Mouse (Mus musculus): ENCODE results near the gene Bhlhe41.

Gene Bhlhe41

DNA sequence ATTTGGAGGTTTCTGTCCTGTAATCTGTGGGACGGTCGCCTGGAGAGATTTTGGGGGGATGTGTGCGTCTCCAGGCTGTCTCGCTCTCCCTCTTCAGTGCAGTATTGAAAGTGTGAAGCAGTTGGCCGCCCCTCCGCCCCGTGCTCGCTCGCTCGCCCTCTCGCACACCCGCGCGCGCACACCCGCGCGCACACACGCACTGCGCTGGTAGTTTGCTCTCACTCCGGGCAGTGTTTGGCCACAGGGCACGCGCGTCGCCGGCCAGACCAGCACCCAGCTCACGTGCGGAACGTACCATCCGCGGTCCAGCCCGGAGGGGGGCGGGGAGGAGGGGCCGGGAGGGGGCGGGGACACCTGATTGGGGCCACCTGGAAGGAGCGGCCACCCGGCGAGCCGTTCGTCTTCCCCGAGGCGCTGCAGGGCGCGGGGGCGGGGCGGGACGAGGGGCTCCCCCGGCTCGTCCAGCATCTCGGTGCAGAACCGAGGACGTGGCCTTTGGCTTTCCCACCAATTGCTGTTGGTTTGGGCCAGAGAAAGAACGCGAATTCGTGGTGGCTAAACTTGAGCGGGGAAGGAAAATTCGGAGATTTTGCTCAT is at the start of gene Bhlhe41:
TSS of gene Bhlhe41 (minus strand) at position 270 of the 597 bp plus-strand sequence.
- peak; percentile 73 to 84 for DNase-seq

DNA sequence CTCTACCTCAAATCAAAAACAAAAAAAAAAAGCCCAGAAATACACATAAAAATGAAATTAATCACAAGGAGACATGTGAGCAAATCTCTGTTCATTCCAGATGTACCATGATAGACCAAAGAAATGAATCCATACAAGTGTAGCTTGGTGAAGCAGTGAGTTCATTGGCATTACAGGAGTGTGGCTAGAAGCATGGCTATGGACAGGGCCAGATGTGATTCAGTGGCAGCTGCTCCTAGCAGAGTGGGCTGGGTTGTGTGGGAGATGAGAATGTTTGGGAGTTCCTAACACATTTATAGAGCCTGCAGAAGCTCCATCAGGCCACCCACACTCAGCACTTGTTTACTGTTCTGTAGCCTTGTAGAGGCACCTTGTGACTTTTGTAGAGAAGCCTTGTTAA is 46.9 kb upstream of the Bhlhe41 start:
- no peak for DNase-seq

DNA sequence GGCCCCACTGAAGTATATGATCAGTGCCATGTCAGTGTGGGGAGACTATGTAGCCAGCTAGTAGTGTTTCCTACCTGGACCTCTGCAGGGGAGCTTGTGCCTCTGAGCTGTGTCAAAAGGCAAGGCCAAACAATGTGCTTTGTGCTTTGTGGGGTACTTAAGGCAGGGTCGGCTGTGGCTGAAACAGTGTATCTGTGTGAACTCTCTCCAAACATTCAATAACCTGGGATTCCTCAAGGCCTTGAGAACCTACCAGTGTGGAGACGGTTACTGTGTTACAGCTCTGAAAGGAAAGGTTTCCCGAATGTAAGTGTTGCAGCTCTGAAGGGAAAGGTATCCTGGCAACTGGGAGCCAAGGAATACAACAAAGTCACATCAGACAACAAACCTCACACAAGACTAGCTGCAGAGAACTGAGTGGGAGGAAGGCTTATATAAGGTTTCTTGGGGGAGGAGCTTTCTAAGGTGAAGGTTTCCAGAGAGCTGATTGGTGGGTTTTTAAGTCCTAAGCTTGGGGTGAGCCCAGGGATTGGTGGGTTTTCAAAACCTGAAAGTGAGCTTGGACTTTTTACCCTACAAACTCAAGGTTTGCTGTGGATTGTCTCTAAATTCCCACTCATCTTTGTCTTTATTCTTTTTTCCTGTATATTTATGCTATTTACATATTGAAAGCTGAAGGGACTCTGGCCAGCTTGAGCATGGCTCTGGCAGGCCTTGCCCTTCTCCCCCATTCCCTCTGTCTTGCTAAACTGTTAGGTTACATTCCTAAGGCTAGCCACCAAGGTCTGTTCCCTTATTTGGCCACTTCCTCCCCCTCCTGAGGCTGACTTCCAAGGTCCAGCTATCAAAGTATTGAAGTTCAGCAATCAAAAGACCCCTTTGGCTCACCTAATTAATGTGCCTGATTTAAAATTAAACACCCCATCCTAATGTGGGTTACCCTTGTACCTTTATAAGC is 45.4 kb upstream of the Bhlhe41 start:
- DNase-seq = no peak

DNA sequence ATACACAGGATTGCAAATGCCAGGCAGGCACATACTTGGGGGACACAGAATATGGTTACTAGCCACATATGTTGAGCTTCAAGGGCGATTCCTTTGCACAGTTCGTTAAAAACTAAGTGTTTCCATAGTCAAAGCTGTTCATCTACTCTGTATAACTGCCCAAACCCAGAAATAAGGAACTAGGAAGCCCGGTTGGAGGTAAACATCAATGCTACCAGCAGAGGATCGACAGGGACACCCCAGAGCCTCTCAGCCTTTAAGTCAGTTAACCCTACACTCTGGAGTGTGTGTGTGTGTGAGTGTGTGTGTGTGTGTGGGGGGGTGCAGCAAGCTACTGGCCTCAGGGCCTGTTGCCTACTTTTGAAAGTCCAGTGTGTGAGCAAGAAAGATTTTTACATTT is 44.6 kb upstream of the Bhlhe41 start:
- no peak for DNase-seq

DNA sequence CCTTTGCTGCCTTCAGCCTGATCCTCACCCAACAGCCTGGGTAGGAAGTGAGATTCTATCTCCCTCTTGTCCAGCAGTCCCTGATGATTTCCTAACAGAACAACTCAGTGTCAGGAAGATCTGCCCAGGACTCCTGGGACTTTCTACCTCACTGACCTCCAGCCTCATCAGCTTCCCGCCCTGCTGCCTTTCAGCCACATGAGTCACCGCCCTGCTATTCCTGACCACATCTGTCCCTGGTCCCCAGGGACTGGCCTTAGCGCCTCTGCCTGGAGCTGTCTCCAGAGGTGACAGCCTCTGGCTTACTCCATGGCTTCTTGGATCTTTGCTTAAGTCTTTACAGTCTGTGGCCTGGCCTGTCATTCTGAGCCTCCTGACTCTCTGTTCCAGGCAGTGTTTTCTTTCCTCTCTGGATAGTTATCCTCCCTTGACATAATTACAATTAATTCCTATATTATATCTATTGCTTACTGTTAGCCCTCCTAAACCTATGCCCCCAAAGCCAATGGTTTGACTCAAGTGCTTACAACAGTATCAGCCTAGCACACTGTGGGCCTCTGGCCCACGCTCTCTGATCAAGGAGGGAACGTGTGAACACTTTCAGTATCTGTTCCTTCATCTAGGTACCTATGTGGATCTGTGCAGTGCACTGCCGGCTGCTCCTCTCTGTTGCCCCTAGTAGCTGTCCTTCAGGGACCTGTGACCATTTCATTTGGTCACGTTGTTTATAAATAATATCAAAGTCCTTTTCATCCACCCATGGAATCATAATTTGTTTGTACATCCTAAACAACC is 40.9 kb upstream of the Bhlhe41 start:
- peak; percentile 12 to 32 for DNase-seq

DNA sequence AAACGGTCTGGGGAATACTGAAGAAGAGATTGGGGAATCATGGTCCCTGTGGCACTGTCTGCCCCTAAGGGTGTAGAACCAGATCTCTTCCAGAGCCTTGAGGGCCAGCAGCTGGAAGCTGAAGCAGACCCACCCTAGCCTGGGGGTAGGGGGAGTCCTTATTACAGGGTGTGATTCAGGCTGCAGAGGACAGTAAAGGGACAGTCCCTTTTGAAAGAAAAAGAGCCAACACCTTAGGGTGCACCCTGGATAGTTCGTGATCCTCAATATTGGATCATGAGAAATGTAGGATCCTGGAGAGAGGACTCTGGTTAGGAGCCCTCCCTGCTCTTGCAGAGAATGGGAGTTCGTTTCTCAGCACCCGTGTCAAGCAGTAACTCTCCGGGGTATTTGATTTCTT is 39.3 kb upstream of the Bhlhe41 start:
- DNase-seq = no peak

DNA sequence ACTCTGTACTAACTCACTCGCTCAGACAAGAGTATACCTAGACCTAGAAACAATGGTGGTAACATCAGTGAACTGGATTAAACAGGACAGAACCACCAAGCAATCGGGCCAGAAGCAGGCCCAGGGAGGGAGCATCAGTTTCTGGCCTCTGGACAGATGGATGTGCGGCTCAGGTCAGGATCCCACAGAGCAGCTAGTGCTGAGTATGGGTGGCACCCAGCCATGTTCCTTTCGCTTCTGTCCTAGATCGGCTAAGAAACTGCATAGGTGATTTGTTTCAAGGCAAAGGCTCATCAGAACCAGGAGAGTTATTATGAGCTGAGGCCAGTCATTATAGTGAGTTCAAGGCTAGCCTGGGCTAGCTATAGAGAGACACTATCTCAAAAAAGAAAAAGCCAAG is 38.8 kb upstream of the Bhlhe41 start:
- no peak for DNase-seq

DNA sequence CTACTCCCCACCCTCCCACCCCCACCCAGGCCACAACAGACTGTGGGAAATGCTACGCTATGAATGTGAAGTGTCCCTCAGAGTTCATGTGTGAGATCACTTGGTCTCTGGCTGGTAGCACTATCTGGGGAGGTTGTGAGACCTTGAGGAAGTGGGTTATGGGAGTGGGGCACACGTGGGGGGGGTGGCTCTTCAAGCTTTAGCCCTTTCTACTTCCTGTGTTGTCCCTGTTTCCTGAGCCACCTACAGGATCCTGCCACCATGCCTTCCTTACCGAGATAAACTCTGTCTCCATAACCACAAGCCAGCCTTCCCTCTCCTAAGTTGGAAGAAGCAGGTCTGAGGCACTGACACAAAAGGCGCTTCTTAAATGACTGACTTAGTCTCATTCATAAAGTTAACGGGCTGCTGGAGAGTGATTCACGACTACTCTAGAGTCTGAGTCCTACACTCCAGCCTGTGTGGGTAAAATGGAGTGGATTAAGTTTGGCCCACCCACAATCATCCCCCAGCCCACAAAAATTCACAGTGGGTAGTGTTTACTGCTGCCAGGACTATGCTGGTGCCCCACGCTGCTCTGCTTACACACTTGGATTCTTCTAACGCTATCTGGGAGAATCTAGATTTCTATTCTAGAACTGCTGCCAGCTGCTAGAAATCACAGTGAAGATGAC is 29.4 kb upstream of the Bhlhe41 start:
- DNase-seq = no peak

DNA sequence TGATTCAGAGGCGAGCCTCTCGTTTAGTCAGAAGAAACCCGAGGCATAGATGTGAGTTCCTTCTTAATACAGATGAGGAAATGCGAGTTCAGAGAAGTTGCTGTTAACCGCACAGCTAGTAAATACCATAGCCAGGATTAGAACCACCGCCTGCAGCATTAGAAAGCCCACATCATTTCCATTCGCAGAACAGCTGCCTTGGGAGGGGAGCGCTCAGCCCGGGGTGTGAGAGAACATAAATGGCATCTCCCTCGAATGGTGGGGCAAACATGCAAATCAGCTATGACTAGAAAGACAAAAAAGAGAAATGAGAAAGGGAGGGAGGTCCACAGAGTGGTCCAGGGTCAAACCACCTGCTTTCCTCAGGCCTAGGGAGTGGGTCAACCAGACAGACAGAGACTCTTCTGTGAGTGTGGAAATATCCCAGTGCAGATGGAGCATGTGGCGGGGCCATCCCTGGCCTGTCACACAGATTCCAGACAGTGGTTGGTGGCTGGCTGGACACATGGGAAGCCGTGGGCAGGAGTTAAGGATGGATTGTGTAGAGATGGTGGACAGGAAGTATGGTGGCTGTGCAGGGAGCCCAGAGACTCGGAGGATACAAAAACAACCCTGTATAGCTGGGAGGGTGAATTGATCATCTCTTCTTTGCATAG is 28.1 kb upstream of the Bhlhe41 start:
- no peak for DNase-seq

DNA sequence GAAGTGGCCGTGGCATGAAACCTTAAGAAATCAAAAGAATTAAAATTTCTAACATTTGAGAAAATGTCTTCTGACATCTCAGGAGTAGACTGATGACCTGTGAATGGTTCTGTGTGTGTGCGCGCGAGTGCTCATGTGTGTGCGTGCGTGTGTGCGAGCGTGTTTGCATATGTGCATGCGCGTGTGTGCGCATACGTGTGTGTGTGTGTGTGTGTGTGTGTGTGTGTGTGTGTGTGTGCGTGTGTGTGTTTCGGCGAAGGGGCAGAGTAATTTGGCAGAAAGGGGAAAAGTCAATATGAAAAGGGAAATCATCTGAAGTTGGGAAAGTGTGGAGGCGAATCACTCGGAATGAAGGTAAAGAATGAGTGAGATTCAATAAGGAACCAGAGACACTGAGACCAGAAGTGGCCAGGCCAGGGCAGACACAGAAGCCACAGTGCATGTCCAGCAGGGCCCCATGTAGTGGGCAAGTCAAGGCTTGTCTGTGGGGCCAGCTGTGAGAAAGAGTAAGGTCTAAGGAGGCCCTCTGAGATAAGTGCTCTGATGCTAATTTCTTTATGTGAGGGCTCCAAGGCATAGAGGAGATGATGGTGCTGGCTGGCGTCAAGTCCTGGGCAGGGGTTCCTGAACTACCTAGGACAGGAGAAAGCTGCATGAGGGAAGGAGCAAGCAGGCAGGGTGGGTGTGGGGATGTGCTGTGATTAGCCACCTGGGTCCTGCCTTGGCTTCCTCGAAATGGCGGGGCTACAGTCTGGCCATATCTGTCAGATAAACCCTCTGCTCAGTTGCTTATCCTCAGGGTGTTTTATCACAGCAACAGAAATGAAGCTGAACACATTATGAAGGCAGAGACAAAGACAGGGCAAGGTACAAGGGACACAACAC is 27.3 kb upstream of the Bhlhe41 start:
- DNase-seq = no peak

DNA sequence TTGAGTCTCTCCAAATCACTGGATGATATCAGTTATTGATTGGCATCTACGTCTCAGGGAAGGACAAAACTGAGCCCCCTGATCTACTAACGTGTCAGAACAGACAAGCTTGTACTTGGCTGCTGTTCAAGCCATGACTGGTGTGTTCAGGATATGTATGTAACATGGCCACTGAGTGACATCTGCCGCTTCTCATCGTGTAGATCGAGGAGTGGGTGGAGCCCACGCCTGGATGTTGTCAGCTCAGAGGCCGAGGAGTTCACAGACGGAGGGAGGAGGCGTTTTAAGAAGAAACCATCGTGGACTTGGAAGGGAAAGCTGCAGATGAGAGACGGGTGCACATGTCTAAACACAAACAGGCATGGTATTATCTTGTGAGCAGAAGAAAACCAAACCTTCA is 26.6 kb upstream of the Bhlhe41 start:
- no peak for DNase-seq

DNA sequence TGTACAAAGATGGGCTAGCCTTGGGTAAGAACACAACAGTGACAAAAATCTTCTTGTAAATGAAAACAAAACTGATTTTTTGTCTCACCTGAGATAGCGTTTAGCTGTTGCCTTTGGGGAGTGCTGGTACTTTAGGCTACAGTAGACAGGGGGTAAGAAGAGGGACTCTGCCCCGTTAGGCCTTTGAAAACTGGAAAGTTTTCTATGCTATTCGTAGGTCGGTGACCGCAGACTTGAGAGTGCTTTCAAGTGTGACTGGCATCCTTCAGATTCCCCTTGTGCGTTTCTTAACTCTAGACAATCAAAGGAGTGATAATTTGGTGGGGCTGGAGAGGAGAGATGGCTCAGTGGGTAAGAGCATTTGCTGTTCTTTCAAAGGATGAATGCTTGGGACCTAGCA is 22.4 kb upstream of the Bhlhe41 start:
- no peak for DNase-seq

DNA sequence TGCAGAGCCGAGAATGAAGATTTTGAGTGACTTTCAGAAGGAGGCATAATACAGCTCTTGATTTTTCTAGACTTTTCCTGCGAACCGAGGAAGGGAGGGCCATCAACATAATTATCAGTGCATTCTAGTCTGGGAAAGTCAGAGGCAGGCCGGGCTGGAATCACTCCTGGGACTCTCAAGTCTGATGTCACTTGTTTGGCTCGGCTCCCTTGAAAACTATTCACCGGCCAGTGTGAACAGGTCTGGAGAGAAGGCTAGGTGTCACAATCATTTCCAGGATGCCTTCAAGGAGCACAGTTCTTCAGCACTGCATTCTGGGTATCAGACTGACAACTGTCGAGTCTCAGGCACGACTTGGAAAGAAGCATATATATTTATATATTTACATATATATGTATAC is 20.9 kb upstream of the Bhlhe41 start:
- DNase-seq = no peak

DNA sequence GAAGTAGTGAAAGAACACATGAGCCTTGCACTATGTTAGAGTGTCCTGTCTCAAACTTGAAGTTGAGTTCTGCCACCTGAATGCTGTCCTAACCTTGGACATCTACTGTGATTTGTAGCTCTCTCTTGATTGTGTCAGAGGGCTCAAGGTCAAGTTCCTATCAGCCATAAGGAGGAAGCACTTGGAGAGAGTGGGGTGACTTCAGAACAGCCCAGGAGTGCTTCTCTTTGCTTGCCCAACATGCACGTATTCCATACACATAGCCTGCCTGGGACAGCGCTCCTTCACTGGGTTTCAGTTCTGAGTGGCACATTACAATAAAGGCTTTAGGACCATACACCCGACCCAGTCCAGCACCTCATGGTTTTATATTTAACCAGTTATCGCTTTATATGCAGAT is 19.7 kb upstream of the Bhlhe41 start:
- DNase-seq = no peak

DNA sequence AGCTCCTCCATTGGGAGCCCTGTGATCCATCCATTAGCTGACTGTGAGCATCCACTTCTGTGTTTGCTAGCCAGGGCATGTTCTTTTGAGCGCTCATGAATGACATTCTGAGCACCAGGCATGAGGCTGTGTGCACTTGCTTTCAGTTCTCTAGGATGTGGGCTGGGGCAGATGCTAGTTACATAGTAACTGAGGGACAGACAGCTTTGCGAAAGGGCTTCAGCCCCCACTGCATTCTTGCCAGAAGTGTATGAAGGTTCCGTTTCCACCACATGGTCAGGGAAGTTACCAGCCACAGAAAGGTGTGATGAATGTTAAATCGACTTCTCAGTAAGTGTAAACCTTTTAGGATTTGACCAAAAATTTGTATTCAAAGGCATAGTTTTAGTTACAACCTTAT is 18.3 kb upstream of the Bhlhe41 start:
- DNase-seq = peak in 1 of 2 experiments; percentile 15

DNA sequence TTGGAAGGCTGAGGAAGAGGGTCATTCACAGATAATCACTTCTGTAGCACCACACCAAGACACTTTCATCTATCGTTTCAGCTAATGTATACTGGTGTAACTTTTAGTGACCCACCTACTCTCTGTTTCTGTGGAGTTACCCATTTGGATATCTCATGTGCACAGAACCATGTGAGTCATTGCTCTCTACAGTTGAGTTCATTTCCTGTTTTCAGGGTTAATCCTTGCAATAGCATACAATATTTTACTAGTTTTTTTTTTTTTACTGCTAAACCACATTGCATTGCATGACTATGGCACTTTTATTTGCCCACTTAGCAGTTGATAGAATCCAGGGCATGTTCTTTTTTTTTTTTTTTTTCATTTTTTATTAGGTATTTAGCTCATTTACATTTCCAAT is 17.7 kb upstream of the Bhlhe41 start:
- DNase-seq = no peak

DNA sequence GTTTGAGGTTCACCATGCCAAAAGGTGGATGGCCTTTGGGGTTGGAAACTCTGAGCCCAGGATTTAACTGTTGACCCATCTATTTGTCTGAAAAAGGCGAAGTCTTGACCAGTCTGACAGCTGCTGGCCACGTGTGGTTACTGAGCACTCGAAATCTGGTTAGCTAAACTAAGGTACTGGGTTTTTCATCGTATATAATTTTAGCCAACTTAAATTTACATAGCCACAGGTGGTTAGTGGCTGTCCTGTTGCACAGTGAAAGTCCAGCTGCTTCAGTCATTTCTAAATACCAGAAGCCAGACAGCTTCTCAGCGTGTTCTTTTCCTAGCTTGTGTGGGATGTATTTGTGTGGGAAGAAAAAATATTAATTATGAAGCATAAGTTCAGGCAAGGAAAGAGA is 15.3 kb upstream of the Bhlhe41 start:
- DNase-seq = no peak

DNA sequence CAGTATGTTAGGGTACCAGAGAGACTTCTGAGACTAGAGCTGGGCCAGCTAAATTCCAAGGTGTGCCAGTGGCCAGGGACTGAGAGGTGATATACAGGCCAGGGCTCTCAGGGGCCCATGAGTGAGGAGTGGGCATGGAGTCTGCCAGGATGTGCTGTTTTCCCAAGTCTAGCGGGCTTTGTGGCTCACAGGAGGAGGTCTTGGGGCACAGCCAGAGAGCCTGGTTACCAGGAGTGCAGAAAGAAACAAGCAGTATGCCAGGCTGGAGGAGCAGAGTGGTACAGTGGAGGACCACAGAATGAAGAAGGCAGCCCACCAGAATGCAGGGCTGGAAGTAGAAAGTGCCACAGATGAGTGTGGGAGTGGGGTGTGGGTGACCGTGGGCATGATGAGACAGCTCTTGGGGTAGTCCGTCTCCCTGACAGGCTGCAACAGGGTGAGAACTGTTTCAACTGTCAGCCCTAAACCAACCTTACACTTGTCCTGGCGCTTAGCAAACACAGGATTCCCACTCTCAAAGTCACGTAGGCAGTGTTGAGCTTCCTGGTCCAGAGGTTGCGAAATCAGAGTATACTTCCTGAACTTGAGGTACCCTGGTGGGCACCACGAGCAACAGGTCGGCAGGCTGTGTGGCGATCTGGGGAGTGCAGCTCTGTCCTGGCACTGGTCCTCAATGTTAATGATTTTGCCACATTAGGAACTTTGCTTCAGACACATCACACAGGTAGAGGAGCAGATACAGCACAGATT is 11.8 kb upstream of the Bhlhe41 start:
- no peak for DNase-seq

DNA sequence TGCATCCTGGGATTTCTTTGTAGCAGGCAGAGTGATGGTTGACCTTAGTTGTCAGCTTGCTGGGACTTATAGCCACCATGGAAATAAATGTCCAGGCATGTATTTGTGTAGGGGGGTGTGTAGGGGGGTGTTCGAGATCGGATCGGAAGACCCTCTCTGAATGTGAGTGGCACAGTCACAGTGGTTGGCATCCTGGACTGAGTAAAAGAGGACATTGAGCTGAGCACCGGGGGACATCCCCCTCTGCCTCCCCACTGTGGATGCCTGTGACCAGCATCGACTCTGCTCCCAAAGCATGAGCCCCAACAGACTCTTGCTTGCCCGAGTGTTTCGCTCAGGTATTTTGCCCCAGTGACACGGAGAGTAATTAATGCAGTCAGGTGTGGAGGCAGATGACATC is 8.0 kb upstream of the Bhlhe41 start:
- no peak for DNase-seq

DNA sequence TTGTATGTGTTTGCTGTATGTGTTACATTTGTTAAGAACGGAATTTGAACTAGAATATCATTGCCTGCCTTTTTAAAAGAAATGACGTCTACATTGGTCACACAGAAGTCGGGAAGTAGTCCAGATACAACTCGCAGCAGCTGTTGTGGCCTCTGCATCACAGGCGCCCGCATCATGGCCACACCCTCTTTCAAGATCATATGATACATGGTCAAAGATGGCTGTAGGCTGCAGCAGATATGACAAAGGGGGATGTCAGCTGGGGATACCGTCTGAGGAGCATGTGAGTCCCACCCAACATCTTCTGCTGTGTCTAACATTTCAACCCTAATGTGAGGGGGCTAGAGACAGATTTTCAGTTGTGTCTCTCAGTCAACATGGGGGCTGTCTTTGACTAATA is 6.7 kb upstream of the Bhlhe41 start:
- no peak for DNase-seq

DNA sequence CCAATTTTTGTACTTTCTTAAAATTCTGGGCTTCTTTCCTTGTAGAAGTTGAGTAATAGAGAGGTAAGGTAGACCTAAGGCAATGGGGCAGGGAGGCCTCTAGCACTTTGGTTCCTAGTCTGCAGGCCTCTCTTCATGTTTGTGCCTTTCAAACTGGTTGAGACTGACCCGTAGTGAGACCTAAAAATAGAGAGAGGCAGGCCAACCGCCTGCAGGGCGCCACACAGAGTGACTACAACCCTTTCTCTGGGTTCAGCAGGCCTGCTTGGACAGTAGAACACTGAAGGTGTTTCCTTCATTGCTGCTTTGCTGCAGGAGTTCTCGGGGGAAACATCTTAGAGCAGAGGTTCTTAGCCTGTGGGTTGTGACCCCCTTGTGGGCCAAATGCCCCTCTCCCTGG is 5.6 kb upstream of the Bhlhe41 start:
- DNase-seq = peak in 1 of 2 experiments; percentile 11

Measured in kidney, postnatal 4 days (tissue).